Comparison of ENCODE assay signal across 23 mouse cellular contexts in the genomic region with DNA sequence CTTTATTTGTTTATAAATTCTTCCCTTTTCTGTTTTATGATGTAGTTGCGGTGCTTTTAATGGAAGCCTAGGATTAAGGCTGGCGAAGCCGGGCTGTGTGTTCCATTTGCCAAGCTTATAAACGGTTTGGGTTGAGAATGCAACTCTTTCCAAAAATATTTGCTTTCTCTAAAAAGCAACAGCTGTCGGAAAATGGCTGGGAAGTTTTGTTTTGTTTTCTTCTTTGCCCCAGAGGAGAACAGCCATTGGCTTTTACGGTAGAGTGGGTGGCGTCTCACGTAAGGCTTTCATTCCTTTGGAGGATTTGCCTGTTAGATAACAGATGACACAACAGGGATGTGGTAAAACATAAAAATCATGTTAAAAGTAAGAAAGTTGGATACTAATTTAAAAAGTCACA.
A peak's percentile ranks its signal among the peaks of the same experiment; 100 is the strongest.
DNase-seq lines count a peak whose midpoint lies in the region; ATAC-seq and TF ChIP-seq lines count a peak whose summit lies in the region.
"Had no signal": no experiment of that assay in that cellular context is flagged by ENCODE, and none has a peak within 500 bp of the region (broad histone marks: within the 10 kb centered on the region; RNA-seq: fewer than 3 reads in every experiment).

No protein-coding gene starts in this region.

- intact Hi-C loops in heart, adult 2 months (cut with DNase I): no loop called here
- intact Hi-C loops in left cerebral cortex, postnatal 14 days (cut with DNase I): no loop called here

- ATAC-seq in limb, embryonic 12.5 days (ENCODE audit: insufficient number of reproducible peaks, insufficient read depth, low FRiP score, low TSS enrichment, low read depth): no peak
- ATAC-seq in intestine, embryonic 15.5 days: no peak
- ATAC-seq: activated CD4-positive, CD25-positive, alpha-beta regulatory T cell, adult 4 months; Patski had no signal

- H3K4me3 ChIP-seq in heart, adult 2 months: no peak overlapping the region
- no peak overlapping the region for H3K4me3 ChIP-seq in limb, embryonic 12.5 days (replicated peaks)
- H3K4me3 ChIP-seq in limb, embryonic 10.5 days: no peak overlapping the region
- H3K4me3 ChIP-seq in intestine, embryonic 15.5 days (replicated peaks): no peak overlapping the region
- H3K4me3 ChIP-seq: forebrain, embryonic 12.5 days; hindbrain, embryonic 15.5 days; neural tube, embryonic 12.5 days had no signal

- H3K27ac ChIP-seq in heart, adult 2 months: no peak overlapping the region
- H3K27ac ChIP-seq in limb, embryonic 12.5 days: no peak overlapping the region
- H3K27ac ChIP-seq in limb, embryonic 10.5 days: no peak overlapping the region
- no peak overlapping the region for H3K27ac ChIP-seq in intestine, embryonic 15.5 days
- H3K27ac ChIP-seq: forebrain, embryonic 12.5 days; hindbrain, embryonic 15.5 days; macrophage; neural tube, embryonic 12.5 days had no signal

- H3K79me2 ChIP-seq in heart, adult 2 months (replicated peaks; ENCODE audit: control insufficient read depth, insufficient read depth, low read length): no peaks in the 10 kb centered on the region

- DNase-seq in heart, adult 9 months (ENCODE audit: low spot score in 2 of 2): peak; percentile 28
- no peak for DNase-seq in heart, adult 2 months
- no peak for DNase-seq in limb, embryonic 10.5 days (ENCODE audit: low spot score)
- DNase-seq in lung, postnatal 36 days: peak; percentile 33
- no peak for DNase-seq in left cerebral cortex, postnatal 14 days (ENCODE audit: low spot score in 2 of 2)
- DNase-seq in frontal cortex, postnatal 14 days (ENCODE audit: low spot score in 2 of 2): no peak
- DNase-seq: adrenal gland, postnatal 25 days; B cell, adult 2 months; cerebellum, adult 9-10 months; kidney, postnatal 14 days; layer of hippocampus, adult 9-11 months; right cerebral cortex, postnatal 14 days; thymus, postnatal 25 days had no signal

- H3K27me3 ChIP-seq in heart, adult 2 months (ENCODE audit: control insufficient read depth, insufficient read depth, low read length): no peaks in the 10 kb centered on the region
- peaks cover 83% of the 10 kb centered on the region for H3K27me3 ChIP-seq in limb, embryonic 12.5 days
- peaks cover 36% of the 10 kb centered on the region for H3K27me3 ChIP-seq in limb, embryonic 10.5 days (ENCODE audit: low read depth, poor library complexity, severe bottlenecking)
- no peaks in the 10 kb centered on the region for H3K27me3 ChIP-seq in intestine, embryonic 15.5 days (replicated peaks)
- H3K27me3 ChIP-seq: forebrain, embryonic 12.5 days; hindbrain, embryonic 15.5 days; neural tube, embryonic 12.5 days; Patski had no signal

- no peaks in the 10 kb centered on the region for H3K36me3 ChIP-seq in heart, adult 2 months (ENCODE audit: control insufficient read depth, insufficient read depth, low read length)
- H3K36me3 ChIP-seq in limb, embryonic 12.5 days: no peaks in the 10 kb centered on the region
- no peaks in the 10 kb centered on the region for H3K36me3 ChIP-seq in limb, embryonic 10.5 days
- H3K36me3 ChIP-seq in intestine, embryonic 15.5 days: no peaks in the 10 kb centered on the region
- H3K36me3 ChIP-seq: forebrain, embryonic 12.5 days; hindbrain, embryonic 15.5 days; neural tube, embryonic 12.5 days had no signal

- no peak for TF ChIP-seq EP300 in heart, adult 2 months (IDR thresholded peaks at IDR 0.05; ENCODE audit: insufficient read depth, low read depth, low read length)

- no peaks in the 10 kb centered on the region for H3K9me3 ChIP-seq in limb, embryonic 12.5 days
- H3K9me3 ChIP-seq in limb, embryonic 10.5 days (replicated peaks): no peaks in the 10 kb centered on the region
- H3K9me3 ChIP-seq in intestine, embryonic 15.5 days: no peaks in the 10 kb centered on the region
- H3K9me3 ChIP-seq: forebrain, embryonic 12.5 days; hindbrain, embryonic 15.5 days; neural tube, embryonic 12.5 days had no signal

- TF ChIP-seq POLR2A in heart, adult 2 months (IDR thresholded peaks at IDR 0.05; ENCODE audit: insufficient read depth, low read depth, low read length): no peak

- peaks cover 2% of the 10 kb centered on the region; the same call in 1 of the 2 replicates for H3K4me1 ChIP-seq in heart, adult 2 months (ENCODE audit: control insufficient read depth, insufficient read depth, low read length)
- H3K4me1 ChIP-seq in limb, embryonic 12.5 days (replicated peaks): peaks cover 37% of the 10 kb centered on the region
- peaks cover 30% of the 10 kb centered on the region for H3K4me1 ChIP-seq in limb, embryonic 10.5 days
- H3K4me1 ChIP-seq in intestine, embryonic 15.5 days (replicated peaks): 0 out of 2 replicates have a peak, but pooled peaks cover 2% of the 10 kb centered on the region
- H3K4me1 ChIP-seq: forebrain, embryonic 12.5 days; hindbrain, embryonic 15.5 days; neural tube, embryonic 12.5 days had no signal

- no peak for TF ChIP-seq CTCF in heart, adult 2 months (IDR thresholded peaks at IDR 0.05)

- H3K9ac ChIP-seq in heart, adult 2 months (ENCODE audit: low read depth, low read length): no peak overlapping the region
- no peak overlapping the region for H3K9ac ChIP-seq in limb, embryonic 12.5 days (replicated peaks)
- H3K9ac ChIP-seq in intestine, embryonic 15.5 days: no peak overlapping the region
- H3K9ac ChIP-seq: forebrain, embryonic 12.5 days; hindbrain, embryonic 15.5 days; neural tube, embryonic 12.5 days had no signal

- 66% methylated on average over 8 of the region's 8 CpGs for WGBS in heart, adult 2 months
- 21% methylated on average over 8 of the region's 8 CpGs for WGBS in limb, embryonic 12.5 days
- WGBS in limb, embryonic 10.5 days: 22% methylated on average over 8 of the region's 8 CpGs
- WGBS in intestine, embryonic 15.5 days: 34% methylated on average over 8 of the region's 8 CpGs

- H3K4me2 ChIP-seq in limb, embryonic 12.5 days: 0 out of 2 replicates have a peak overlapping the region, but pooled peaks have one; percentile 5
- H3K4me2 ChIP-seq in intestine, embryonic 15.5 days (replicated peaks): peak overlapping the region; percentile 3; the same call in 1 of the 2 replicates
- H3K4me2 ChIP-seq: forebrain, embryonic 12.5 days; hindbrain, embryonic 15.5 days; liver, embryonic 11.5 days; midbrain, embryonic 11.5 days; neural tube, embryonic 12.5 days had no signal

Comparison
In these comparisons a context has a peak if more than half of its experiments do, and no peak if none do; other contexts are left out.
1. DNase-seq: peak in heart, adult 9 months (2 of 2) and lung, postnatal 36 days (single experiment); none in heart, adult 2 months (0 of 2), limb, embryonic 10.5 days (single experiment), left cerebral cortex, postnatal 14 days (0 of 2) and frontal cortex, postnatal 14 days (0 of 2).